Mouse (Mus musculus) limb, embryonic 15.5 days (tissue): ENCODE data around the gene Ace. TPM values are rescaled to one million over a fixed set of nuclear protein-coding genes. Genes with fewer than 3 reads are reported as not detected.
A peak's percentile ranks its signal among the peaks of the same experiment; 100 is the strongest.
"Not testable (repeated sequence)": the region's sequence is repeated elsewhere in the genome, so short reads cannot be mapped to it uniquely, and the experiment has no call there.

Experiments
- ATAC-seq: fragments of 200-750 bp; cut with Nextera tagmentation; 2 replicates; pipeline ENCODE4 v1.8.0; 2017; ENCODE audit warnings: low read depth, moderate TSS enrichment; ENCODE audit not compliant: insufficient number of reproducible peaks, low FRiP score, low TSS enrichment
- H3K27ac ChIP-seq: fragments of 300-500 bp; sonication (generic); 2 replicates; pipeline ENCODE4 v1.5.1; 2015; ENCODE audit warnings: moderate library complexity, mild to moderate bottlenecking, inconsistent platforms
- H3K27me3 ChIP-seq: fragments of 300-500 bp; sonication (generic); 2 replicates; pipeline ENCODE4 v1.6.1; 2015; ENCODE audit warnings: inconsistent platforms
- H3K36me3 ChIP-seq: fragments of 300-500 bp; sonication (generic); 2 replicates; pipeline ENCODE4 v1.6.1; 2015; ENCODE audit warnings: inconsistent platforms
- H3K4me1 ChIP-seq: fragments of 300-500 bp; sonication (generic); 2 replicates; pipeline ENCODE4 v1.6.1; 2015; ENCODE audit warnings: inconsistent platforms
- H3K4me2 ChIP-seq: fragments of 300-500 bp; sonication (generic); 2 replicates; pipeline ENCODE4 v1.6.1; 2015; ENCODE audit warnings: mild to moderate bottlenecking, inconsistent platforms
- H3K4me3 ChIP-seq: fragments of 300-500 bp; sonication (generic); 2 replicates; pipeline ENCODE4 v1.5.1; 2015; ENCODE audit warnings: mild to moderate bottlenecking, inconsistent platforms
- H3K9ac ChIP-seq: fragments of 300-500 bp; sonication (generic); 2 replicates; pipeline ENCODE4 v1.6.1; 2015; ENCODE audit warnings: inconsistent platforms
- H3K9me3 ChIP-seq: fragments of 300-500 bp; sonication (generic); 2 replicates; pipeline ENCODE4 v1.6.1; 2016; ENCODE audit warnings: inconsistent platforms
- WGBS: fragments of 180-500 bp; shearing (Covaris S2); methylation state at CpG from one replicate; pipeline ENCODE4 v1.1.7; 2015; 5-methylcytosine and 5-hydroxymethylcytosine counted together
- polyA plus RNA-seq: library from polyadenylated mRNA; unstranded; fragments of >200 nt; fragmentation: Nextera tagmentation; extraction: Ambion mirVana; gene quantifications from 2 replicates; pipeline ENCODE4 v1.2.1, GENCODE M21; 2015

Ace gene
- polyA plus RNA-seq, 1 experiment from 2014 or later: 1.0 TPM

DNA sequence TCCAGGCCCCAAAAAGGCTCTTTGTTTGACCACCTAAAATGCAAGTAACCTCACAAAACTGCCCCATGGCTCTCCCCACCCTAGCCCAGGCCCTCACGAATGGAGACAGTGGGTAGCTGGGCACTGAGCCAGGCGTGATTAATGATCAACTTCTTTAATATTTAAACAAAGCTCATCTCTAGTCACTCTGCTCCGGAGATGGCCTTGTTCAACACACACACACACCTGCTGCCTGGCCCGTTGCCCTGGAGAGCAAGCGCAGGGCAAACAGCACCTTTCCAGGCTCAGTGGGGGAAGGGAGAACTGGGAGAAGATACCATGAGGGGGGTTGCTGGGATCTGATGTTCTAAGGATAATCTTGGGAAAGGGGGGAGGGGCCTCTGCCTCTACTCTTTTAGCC lies 38.2 kb downstream of the Ace start:
- no peaks in the 10 kb centered on the region for H3K36me3 ChIP-seq
- H3K27me3 ChIP-seq: peaks cover 23% of the 10 kb centered on the region
- no peak for ATAC-seq
- no peak overlapping the region for H3K9ac ChIP-seq
- H3K4me2 ChIP-seq: no peak overlapping the region
- WGBS: 58% methylated on average over 5 of the region's 5 CpGs
- peaks cover 4% of the 10 kb centered on the region for H3K4me1 ChIP-seq
- H3K27ac ChIP-seq: no peak overlapping the region
- H3K9me3 ChIP-seq: no peaks in the 10 kb centered on the region
- H3K4me3 ChIP-seq: no peak overlapping the region

DNA sequence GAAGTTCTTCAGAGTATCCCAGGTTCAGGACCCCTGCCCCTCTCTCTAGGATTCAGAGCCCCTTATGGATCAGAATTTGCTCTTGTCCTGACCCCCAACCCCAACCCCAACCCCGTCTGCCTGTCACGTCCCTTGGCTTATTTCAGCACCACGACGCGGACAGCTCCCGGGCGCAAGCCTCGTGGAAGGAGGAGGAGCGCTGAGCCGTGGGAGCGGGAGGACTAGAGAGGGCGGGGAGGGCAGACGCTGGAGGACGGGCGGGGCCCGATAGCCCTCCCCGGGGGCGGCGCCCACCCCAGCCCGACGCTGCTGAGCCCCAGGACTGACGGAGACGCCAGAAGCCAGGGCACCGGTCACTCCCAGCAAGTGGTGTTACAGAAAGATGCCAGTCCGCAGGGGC lies 40.1 kb downstream of the Ace start, which contains the start of gene Kcnh6:
Gene Kcnh6, plus strand, starts transcription at position 304 of the 400 bp plus-strand sequence.
- 0% methylated on average over 25 of the region's 25 CpGs for WGBS
- H3K9me3 ChIP-seq: no peaks in the 10 kb centered on the region

DNA sequence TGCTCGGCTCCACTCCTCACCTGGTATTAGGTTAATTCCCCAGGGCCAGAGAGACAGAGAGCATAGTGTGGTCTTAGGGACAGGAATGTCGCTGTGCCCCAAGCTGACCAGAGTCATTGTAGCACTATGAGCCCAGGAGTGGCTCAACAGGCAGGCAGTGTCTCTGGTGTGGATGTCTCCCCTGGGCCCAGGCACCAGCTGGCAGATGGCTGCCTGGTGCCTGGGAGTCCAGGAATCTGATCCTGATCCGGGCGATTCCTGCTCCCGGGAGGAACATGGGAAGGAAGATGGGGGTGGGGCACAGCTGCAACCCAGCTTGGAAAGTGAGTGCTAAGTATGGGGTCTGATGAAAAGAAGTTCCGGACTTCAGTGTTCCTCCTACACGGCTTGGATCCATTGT lies 45.0 kb downstream of the Ace start:
- 44% methylated on average over 7 of the region's 7 CpGs for WGBS
- Histone ChIP-seq H3K9me3 (no peaks in the 10 kb centered on the region), H3K4me2 (no peak overlapping the region), H3K36me3 (no peaks in the 10 kb centered on the region), H3K9ac (no peak overlapping the region), H3K4me1 (peaks cover 12% of the 10 kb centered on the region), H3K4me3 (no peak overlapping the region), H3K27ac (no peak overlapping the region), H3K27me3 (peaks cover 28% of the 10 kb centered on the region)
- ATAC-seq: no peak

More for the DNA sequence above, 40.1 kb downstream of the Ace start, which contains the start of gene Kcnh6:
- Histone ChIP-seq H3K4me1 (peaks cover 4% of the 10 kb centered on the region), H3K27ac (no peak within 1 kb of the TSS), H3K4me3 (peak within 1 kb of the TSS; percentile 27), H3K9ac (no peak within 1 kb of the TSS), H3K4me2 (peak within 1 kb of the TSS; percentile 66), H3K36me3 (no peaks in the 10 kb centered on the region), H3K27me3 (peaks cover 28% of the 10 kb centered on the region)
- 0 out of 2 replicates have a peak, but pooled peaks have one; percentile 16 for ATAC-seq

- no peak overlapping the region for H3K27ac ChIP-seq
- no peaks in the 10 kb centered on the region for H3K9me3 ChIP-seq
- H3K4me1 ChIP-seq: peaks cover 8% of the 10 kb centered on the region; the same call in 1 of the 2 replicates
- no peak overlapping the region for H3K4me2 ChIP-seq
- H3K36me3 ChIP-seq: no peaks in the 10 kb centered on the region
- no peak overlapping the region for H3K9ac ChIP-seq
- ATAC-seq: no peak
- no peak overlapping the region for H3K4me3 ChIP-seq
- 58% methylated on average over 11 of the region's 11 CpGs for WGBS
- peaks cover 26% of the 10 kb centered on the region for H3K27me3 ChIP-seq
Observed at GRCm38 (mm10) chr11:106013556-106014225, 45.9 kb downstream of the Ace start.

GRCm38 (mm10) chr11:106016440-106016839 lies 48.7 kb downstream of the Ace start:
- peaks cover 16% of the 10 kb centered on the region for H3K4me1 ChIP-seq
- no peak overlapping the region for H3K9ac ChIP-seq
- H3K27ac ChIP-seq: no peak overlapping the region
- no peaks in the 10 kb centered on the region for H3K9me3 ChIP-seq
- H3K27me3 ChIP-seq: peaks cover 25% of the 10 kb centered on the region
- 71% methylated on average over 5 of the region's 5 CpGs for WGBS
- H3K36me3 ChIP-seq: no peaks in the 10 kb centered on the region
- no peak for ATAC-seq
- H3K4me2 ChIP-seq: no peak overlapping the region
- no peak overlapping the region for H3K4me3 ChIP-seq

- Histone ChIP-seq H3K27me3 (peaks cover 28% of the 10 kb centered on the region), H3K27ac (no peak overlapping the region), H3K36me3 (no peaks in the 10 kb centered on the region), H3K4me2 (peak overlapping the region; percentile 39), H3K4me3 (peak overlapping the region; percentile 20), H3K9ac (no peak overlapping the region), H3K4me1 (peaks cover 9% of the 10 kb centered on the region), H3K9me3 (no peaks in the 10 kb centered on the region)
- peak; percentile 36; the same call in 1 of the 2 replicates for ATAC-seq
- WGBS: under 1% methylated on average over 50 of the region's 50 CpGs
Observed at GRCm38 (mm10) chr11:106020051-106020763, 52.5 kb downstream of the Ace start.

- Histone ChIP-seq H3K4me1 (0 out of 2 replicates have a peak, but pooled peaks cover 3% of the 10 kb centered on the region), H3K4me3 (no peak overlapping the region), H3K9ac (no peak overlapping the region), H3K4me2 (no peak overlapping the region), H3K9me3 (no peaks in the 10 kb centered on the region), H3K36me3 (0 out of 2 replicates have a peak, but pooled peaks cover 6% of the 10 kb centered on the region), H3K27ac (no peak overlapping the region), H3K27me3 (peaks cover 13% of the 10 kb centered on the region)
- no peak for ATAC-seq
- WGBS: 79% methylated on average over 3 of the region's 3 CpGs
Observed at GRCm38 (mm10) chr11:106025774-106026173, 58.0 kb downstream of the Ace start.

DNA sequence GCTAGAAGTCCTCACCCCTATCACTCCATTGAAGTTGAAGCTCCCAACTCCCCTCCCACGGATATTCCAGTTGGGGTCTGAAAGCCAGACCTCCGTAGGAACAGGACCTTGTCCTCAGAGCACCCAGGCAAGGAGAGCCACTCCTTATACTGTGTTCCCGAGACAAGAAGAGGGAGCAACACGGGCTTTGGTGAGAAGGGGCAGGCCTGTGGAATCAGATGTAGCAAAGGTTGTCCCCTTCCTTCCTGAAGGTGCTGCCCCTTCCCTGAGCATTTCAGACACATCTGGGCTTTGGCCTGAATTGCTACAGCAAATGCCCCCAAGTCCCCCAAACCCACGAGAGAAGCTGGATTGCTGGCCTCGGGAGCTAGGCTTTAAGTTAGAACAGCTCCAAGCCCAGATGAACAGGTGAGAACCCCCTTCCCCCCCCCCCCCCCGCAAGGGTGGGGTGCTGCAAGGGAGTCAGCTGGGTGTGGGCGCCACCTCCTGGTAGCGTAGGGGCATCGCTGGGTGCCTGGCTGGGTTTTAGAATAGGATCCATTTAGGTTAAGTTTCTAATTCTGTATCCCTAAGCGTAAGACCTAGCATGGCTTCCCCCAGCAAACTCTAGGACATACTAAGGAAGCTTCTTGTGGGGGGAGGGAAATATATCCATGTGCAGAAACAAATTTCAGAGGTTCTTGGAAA lies 58.9 kb downstream of the Ace start:
- no peak for ATAC-seq
- no peak overlapping the region for H3K4me3 ChIP-seq
- H3K27me3 ChIP-seq: peaks cover 5% of the 10 kb centered on the region; the same call in 1 of the 2 replicates
- 0 out of 2 replicates have a peak, but pooled peaks cover 3% of the 10 kb centered on the region for H3K4me1 ChIP-seq
- H3K9ac ChIP-seq: no peak overlapping the region
- WGBS: 32% methylated on average over 11 of the region's 11 CpGs
- no peaks in the 10 kb centered on the region for H3K9me3 ChIP-seq
- H3K27ac ChIP-seq: no peak overlapping the region
- no peak overlapping the region for H3K4me2 ChIP-seq
- H3K36me3 ChIP-seq: 0 out of 2 replicates have a peak, but pooled peaks cover 6% of the 10 kb centered on the region

DNA sequence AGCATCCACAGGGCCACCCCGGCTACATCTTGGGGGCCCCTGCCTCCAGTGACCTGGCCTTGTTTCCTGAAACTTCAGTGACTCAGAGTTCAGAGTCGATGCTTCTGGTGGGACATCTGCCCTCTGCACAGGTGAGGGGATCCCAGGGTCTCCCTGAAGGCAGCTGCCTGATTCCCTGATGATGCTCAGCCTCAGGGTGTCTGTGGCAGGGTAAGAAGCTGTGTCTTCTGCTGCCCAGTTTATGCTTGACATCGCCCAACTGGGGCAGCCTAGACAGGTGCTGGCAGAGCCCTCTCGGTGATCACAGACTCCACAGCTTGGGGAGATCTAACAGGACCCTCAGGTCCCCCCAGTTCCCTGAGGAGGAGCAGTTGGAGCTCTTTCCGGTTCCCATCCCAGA lies 59.9 kb downstream of the Ace start:
- ATAC-seq: peak; percentile 24; the same call in 1 of the 2 replicates

GRCm38 (mm10) chr11:106032074-106032473 lies 64.3 kb downstream of the Ace start:
- not testable (repeated sequence) for H3K27me3 ChIP-seq, H3K9ac ChIP-seq, H3K4me1 ChIP-seq, H3K36me3 ChIP-seq, ATAC-seq, H3K9me3 ChIP-seq, H3K4me2 ChIP-seq
- peak overlapping the region; percentile 28; the same call in 1 of the 2 replicates for H3K27ac ChIP-seq
- H3K4me3 ChIP-seq: peak overlapping the region; percentile 34
- 66% methylated on average over 4 of the region's 25 CpGs for WGBS

More for the DNA sequence above, 59.9 kb downstream of the Ace start:
- H3K4me3 ChIP-seq: no peak overlapping the region
- WGBS: 87% methylated on average over 5 of the region's 5 CpGs
- no peaks in the 10 kb centered on the region for H3K27me3 ChIP-seq
- 0 out of 2 replicates have a peak, but pooled peaks cover 6% of the 10 kb centered on the region for H3K36me3 ChIP-seq
- no peaks in the 10 kb centered on the region for H3K9me3 ChIP-seq
- H3K27ac ChIP-seq: no peak overlapping the region
- H3K4me1 ChIP-seq: 0 out of 2 replicates have a peak, but pooled peaks cover 3% of the 10 kb centered on the region
- H3K4me2 ChIP-seq: no peak overlapping the region
- H3K9ac ChIP-seq: no peak overlapping the region

GRCm38 (mm10) chr11:106033491-106033919 lies 65.8 kb downstream of the Ace start:
- H3K9ac ChIP-seq: no peak overlapping the region
- 0 out of 2 replicates have a peak, but pooled peaks have one; percentile 16 for ATAC-seq

More at GRCm38 (mm10) chr11:106033491-106033919, 65.8 kb downstream of the Ace start:
- Histone ChIP-seq H3K27ac (peak overlapping the region; percentile 76), H3K4me3 (peak overlapping the region; percentile 8; the same call in 1 of the 2 replicates), H3K4me2 (peak overlapping the region; percentile 10), H3K9me3 (no peaks in the 10 kb centered on the region), H3K36me3 (no peaks in the 10 kb centered on the region), H3K4me1 (peaks cover 17% of the 10 kb centered on the region), H3K27me3 (no peaks in the 10 kb centered on the region)
- WGBS: 29% methylated on average over 11 of the region's 11 CpGs
